Mouse (Mus musculus) lung, postnatal 0 days (tissue): ENCODE measurements at regions not wholly inside any gene's neighbourhood (a gene's known extent, or its start where the extent isn't known, plus 50 kb on each side); places are given as distances from the start of the nearest gene placed in this dataset.
A peak's percentile ranks its signal among the peaks of the same experiment; 100 is the strongest.

Experiments
- ATAC-seq: fragments of 200-750 bp; cut with Nextera tagmentation; 2 replicates; pipeline ENCODE4 v1.8.0; 2017; ENCODE audit warnings: moderate library complexity
- DNase-seq: peaks from one replicate; pipeline ENCODE4 v3.0.0-alpha.2; 2016; ENCODE audit warnings: low spot score
- H3K27ac ChIP-seq: fragments of 300-500 bp; sonication (generic); 2 replicates; pipeline ENCODE4 v1.5.1; 2014; ENCODE audit warnings: antibody characterized with exemption, mild to moderate bottlenecking, low read length, mixed read lengths
- H3K27me3 ChIP-seq: fragments of 300-500 bp; sonication (generic); replicated peaks from 2 replicates; pipeline ENCODE4 v1.6.1; 2014; ENCODE audit warnings: low read length, mixed read lengths; ENCODE audit not compliant: insufficient read depth
- H3K36me3 ChIP-seq: fragments of 300-500 bp; sonication (generic); 2 replicates; pipeline ENCODE4 v1.6.1; 2014; ENCODE audit warnings: low read length, mixed read lengths; ENCODE audit not compliant: insufficient read depth
- H3K4me1 ChIP-seq: fragments of 300-500 bp; sonication (generic); 2 replicates; pipeline ENCODE4 v1.6.1; 2014; ENCODE audit warnings: antibody characterized with exemption, low read depth, low read length, mixed read lengths; ENCODE audit not compliant: insufficient read depth
- H3K4me2 ChIP-seq: fragments of 300-500 bp; sonication (generic); replicated peaks from 2 replicates; pipeline ENCODE4 v1.6.1; 2014; ENCODE audit warnings: low read depth, mild to moderate bottlenecking, low read length, moderate library complexity, mixed read lengths
- H3K4me3 ChIP-seq: fragments of 300-500 bp; sonication (generic); 2 replicates; pipeline ENCODE4 v1.5.1; 2014; ENCODE audit warnings: low read depth, low read length
- H3K9ac ChIP-seq: fragments of 300-500 bp; sonication (generic); replicated peaks from 2 replicates; pipeline ENCODE4 v1.6.1; 2014; ENCODE audit warnings: low read depth, mild to moderate bottlenecking
- H3K9me3 ChIP-seq: fragments of 300-500 bp; sonication (generic); 2 replicates; pipeline ENCODE4 v1.6.1; 2016; ENCODE audit warnings: low read length, mixed read lengths
- CTCF ChIP-seq: IDR thresholded peaks from 2 replicates; pipeline ENCODE4 v1.5.1; 2016; ENCODE audit warnings: antibody characterized with exemption, mild to moderate bottlenecking
- EP300 ChIP-seq: IDR thresholded peaks from 2 replicates; pipeline ENCODE4 v1.6.1; 2016; ENCODE audit warnings: antibody characterized with exemption, mild to moderate bottlenecking, control low read depth
- WGBS: fragments of 180-500 bp; shearing (Covaris S2); extraction: QIAGEN DNeasy Blood & Tissue Kit; methylation state at CpG from one replicate; pipeline ENCODE4 v1.1.7; 2014; 5-methylcytosine and 5-hydroxymethylcytosine counted together

DNA sequence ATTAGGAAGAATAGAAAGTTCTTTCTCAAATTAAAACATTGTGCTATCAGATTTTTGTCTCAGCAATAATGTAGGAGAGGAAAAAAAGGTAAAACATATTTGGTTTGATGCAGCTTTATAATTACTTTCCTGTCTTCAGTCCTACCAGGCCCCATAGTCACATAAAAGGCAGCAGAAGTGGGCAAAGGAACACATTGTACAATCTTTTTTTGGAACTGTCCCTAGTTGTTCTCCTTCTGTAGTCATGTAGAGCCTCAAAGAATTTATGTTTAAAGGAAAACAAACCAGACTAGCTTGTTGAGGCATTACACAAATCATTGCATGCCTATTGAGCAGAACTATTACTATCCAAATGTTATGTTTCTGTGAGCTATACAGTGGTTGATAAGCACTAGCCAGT lies 288.7 kb upstream of the Rspo3 start:
- Histone ChIP-seq H3K9me3 (no peaks in the 10 kb centered on the region), H3K27ac (no peak overlapping the region), H3K4me2 (no peak overlapping the region), H3K27me3 (no peaks in the 10 kb centered on the region), H3K36me3 (no peaks in the 10 kb centered on the region), H3K4me1 (no peaks in the 10 kb centered on the region), H3K4me3 (no peak overlapping the region), H3K9ac (no peak overlapping the region)
- no peak for ATAC-seq
- DNase-seq: no peak
- TF ChIP-seq CTCF (no peak), EP300 (no peak)

DNA sequence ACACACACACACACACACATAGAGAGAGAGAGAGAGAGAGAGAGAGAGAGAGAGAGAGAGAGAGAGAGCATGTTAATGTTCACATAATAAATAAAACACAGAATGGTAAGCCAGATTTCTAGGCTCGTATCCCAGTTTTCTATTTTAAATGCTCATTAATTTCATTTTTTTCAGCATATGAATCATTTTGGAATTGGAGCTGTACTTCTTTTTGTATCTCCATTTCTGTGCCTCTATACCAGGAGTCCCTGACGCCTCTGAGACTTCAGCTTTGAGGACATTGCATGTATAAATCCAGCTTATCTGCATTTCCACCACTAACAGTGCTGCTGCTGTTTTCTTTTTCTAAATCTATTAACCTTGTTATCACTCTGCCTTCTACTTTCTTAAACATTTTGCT lies 287.5 kb upstream of the Rspo3 start:
- Histone ChIP-seq H3K9me3 (no peaks in the 10 kb centered on the region), H3K4me2 (no peak overlapping the region), H3K4me1 (no peaks in the 10 kb centered on the region), H3K27me3 (no peaks in the 10 kb centered on the region), H3K9ac (no peak overlapping the region), H3K4me3 (no peak overlapping the region), H3K36me3 (no peaks in the 10 kb centered on the region), H3K27ac (no peak overlapping the region)
- TF ChIP-seq CTCF (no peak), EP300 (no peak)
- 61% methylated on average over 2 of the region's 2 CpGs for WGBS
- DNase-seq (no peak), ATAC-seq (no peak)

GRCm38 (mm10) chr10:29803915-29804545 lies 268.4 kb upstream of the Rspo3 start:
- ATAC-seq (no peak), DNase-seq (peak; percentile 47)
- peak; percentile 76 for TF ChIP-seq CTCF
- no peak for TF ChIP-seq EP300
- Histone ChIP-seq H3K9me3 (no peaks in the 10 kb centered on the region), H3K4me2 (no peak overlapping the region), H3K36me3 (no peaks in the 10 kb centered on the region), H3K9ac (no peak overlapping the region), H3K4me3 (no peak overlapping the region), H3K4me1 (no peaks in the 10 kb centered on the region), H3K27ac (no peak overlapping the region), H3K27me3 (no peaks in the 10 kb centered on the region)
- 41% methylated on average over 6 of the region's 6 CpGs for WGBS

- Histone ChIP-seq H3K4me3 (no peak overlapping the region), H3K27ac (no peak overlapping the region), H3K4me1 (no peaks in the 10 kb centered on the region), H3K9me3 (no peaks in the 10 kb centered on the region), H3K27me3 (no peaks in the 10 kb centered on the region), H3K4me2 (no peak overlapping the region), H3K9ac (no peak overlapping the region), H3K36me3 (no peaks in the 10 kb centered on the region)
- WGBS: 91% methylated on average over 3 of the region's 3 CpGs
- TF ChIP-seq EP300: no peak
- TF ChIP-seq CTCF: no peak
- DNase-seq: no peak
- no peak for ATAC-seq
Observed at GRCm38 (mm10) chr10:29802637-29803036, 267.0 kb upstream of the Rspo3 start.

DNA sequence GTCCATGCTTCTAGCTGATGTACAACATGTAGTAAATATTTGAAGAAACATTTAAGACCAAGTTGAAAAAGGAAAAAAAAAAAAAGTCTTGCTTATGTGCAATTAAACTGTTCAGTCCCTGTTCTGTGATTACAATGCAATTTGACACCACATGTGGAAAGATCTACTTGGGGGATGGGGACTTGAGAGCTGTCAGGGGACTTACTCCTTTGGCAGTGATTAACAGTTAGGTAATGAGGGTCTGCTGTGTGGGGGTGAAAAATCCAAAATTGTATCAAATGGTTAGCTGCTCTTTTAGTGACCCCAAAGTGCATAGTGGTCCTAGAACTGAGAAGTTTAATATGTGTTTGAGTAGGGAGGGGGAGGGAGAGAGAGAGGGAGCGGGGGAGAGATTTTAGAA lies 259.0 kb upstream of the Rspo3 start:
- H3K36me3 ChIP-seq: no peaks in the 10 kb centered on the region
- H3K27ac ChIP-seq: no peak overlapping the region
- no peak overlapping the region for H3K4me2 ChIP-seq
- H3K27me3 ChIP-seq: no peaks in the 10 kb centered on the region
- ATAC-seq (no peak), DNase-seq (no peak)
- no peak overlapping the region for H3K4me3 ChIP-seq
- H3K9ac ChIP-seq: no peak overlapping the region
- no peaks in the 10 kb centered on the region for H3K4me1 ChIP-seq
- TF ChIP-seq CTCF: no peak
- 81% methylated on average over 1 of the region's 1 CpGs for WGBS
- no peaks in the 10 kb centered on the region for H3K9me3 ChIP-seq

DNA sequence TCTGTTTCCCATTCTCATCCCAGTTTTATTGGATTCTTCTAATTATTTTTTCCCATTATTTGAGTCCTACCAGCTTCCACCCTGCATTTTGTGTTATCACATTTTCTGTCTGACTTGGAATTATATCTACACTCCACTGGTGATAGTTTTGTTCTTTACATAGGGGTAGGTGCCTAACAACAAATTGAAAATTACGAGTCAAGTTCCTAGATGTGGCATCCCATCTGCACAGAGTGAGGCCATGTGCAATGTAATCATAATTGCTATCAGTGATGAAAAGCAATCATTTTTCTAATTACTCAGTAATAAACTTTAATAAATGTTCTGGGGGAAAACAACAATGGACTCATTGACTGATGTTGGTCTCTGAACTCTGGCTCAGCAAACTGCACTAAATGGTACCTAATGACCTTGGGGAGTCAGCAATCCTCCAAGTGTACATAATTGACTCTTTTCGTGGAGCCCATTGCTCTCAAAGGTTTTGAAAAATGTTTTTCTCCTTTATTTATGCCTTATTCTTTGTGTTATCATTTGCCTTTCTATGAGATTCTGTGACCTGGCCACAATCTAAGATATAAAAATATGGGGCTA lies 250.6 kb upstream of the Rspo3 start:
- ATAC-seq: no peak
- Histone ChIP-seq H3K4me3 (no peak overlapping the region), H3K4me2 (no peak overlapping the region), H3K27me3 (no peaks in the 10 kb centered on the region), H3K9me3 (no peaks in the 10 kb centered on the region), H3K9ac (no peak overlapping the region), H3K27ac (no peak overlapping the region), H3K36me3 (no peaks in the 10 kb centered on the region), H3K4me1 (no peaks in the 10 kb centered on the region)
- WGBS: 66% methylated on average over 2 of the region's 2 CpGs
- no peak for DNase-seq
- TF ChIP-seq EP300 (no peak), CTCF (no peak)

- no peak overlapping the region for H3K9ac ChIP-seq
- H3K4me1 ChIP-seq: no peaks in the 10 kb centered on the region
- 64% methylated on average over 3 of the region's 3 CpGs for WGBS
- ATAC-seq: no peak
- no peak for TF ChIP-seq EP300
- TF ChIP-seq CTCF: no peak
- no peak overlapping the region for H3K27ac ChIP-seq
- no peaks in the 10 kb centered on the region for H3K36me3 ChIP-seq
- H3K27me3 ChIP-seq: no peaks in the 10 kb centered on the region
- no peak for DNase-seq
- no peak overlapping the region for H3K4me2 ChIP-seq
- H3K9me3 ChIP-seq: no peaks in the 10 kb centered on the region
- H3K4me3 ChIP-seq: no peak overlapping the region
Observed at GRCm38 (mm10) chr10:29736677-29737076, 201.0 kb upstream of the Rspo3 start.
